Mouse (Mus musculus) embryo, embryonic 11 days (tissue): ENCODE data around the gene Chid1.
"Not testable (repeated sequence)": the region's sequence is repeated elsewhere in the genome, so short reads cannot be mapped to it uniquely, and the experiment has no call there.

Source experiments
- DNase-seq: peaks from one replicate; pipeline ENCODE4 v3.0.0-alpha.2; 2015

The Chid1 gene

DNA sequence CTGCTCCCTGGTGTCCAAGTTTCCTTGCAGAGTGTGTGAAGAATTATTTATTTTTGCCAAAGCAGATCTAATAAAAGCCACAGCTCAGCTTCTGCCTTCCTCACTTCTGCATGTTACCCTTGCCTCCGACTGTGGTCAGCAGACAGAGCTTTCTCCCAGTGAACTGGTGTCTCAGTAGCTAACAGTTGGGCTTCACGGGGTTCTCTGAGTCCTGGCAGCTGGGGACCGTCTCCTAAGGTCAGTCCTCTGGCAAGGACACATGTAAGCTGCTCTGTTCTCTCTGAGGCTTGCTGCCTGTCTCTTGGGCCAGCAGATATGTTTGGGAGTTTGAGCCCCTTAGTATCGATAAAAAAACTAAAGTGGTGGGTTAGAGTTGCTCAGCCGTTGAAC is 79.7 kb downstream of the Chid1 start:
- DNase-seq = no peak

GRCm38 (mm10) chr7:141459301-141459711 is 80.4 kb downstream of the Chid1 start:
- DNase-seq = no peak

DNA sequence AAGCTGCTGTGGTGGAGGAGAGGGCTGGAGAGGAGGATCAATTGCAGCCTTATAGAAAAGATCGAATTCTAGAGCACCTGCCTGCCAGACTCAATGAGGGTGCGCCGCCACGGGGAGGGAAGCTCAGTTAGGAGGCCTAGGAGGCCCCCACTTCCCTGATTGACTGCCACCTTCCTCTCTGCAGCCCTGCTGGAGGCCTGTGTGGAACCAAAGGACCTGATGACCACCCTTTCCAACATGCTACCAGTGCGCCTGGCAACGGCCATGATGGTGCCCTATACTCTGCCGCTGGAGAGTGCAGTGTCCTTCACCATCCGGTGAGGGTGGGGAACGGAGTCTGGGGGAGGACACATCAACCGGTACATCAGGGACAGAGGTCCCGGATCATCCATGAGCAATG is 81.0 kb downstream of the Chid1 start:
- DNase-seq = no peak

GRCm38 (mm10) chr7:141457986-141458660 is 81.5 kb downstream of the Chid1 start:
- peak; percentile 60 for DNase-seq

GRCm38 (mm10) chr7:141457236-141457635 is 82.4 kb downstream of the Chid1 start:
- no peak for DNase-seq

DNA sequence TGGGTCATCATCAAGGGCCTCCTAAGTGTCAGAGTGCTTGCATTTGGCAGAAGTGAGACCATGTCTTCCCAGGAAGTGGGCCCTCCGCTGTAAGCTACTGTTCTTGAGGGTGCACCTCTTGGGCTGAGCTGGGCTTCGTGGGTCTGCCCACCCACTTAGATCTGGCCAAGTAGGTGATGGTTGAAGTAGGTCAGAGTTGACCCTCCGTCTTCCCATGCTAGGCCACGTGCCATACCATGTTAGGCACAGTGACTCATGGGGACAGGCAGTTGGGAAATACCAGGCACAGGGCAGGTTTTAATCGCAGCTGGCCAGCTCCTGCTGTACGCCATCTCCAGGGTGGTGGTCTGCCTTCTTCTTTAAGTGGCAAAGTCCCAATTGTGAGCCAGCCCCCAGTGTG is 82.9 kb downstream of the Chid1 start:
- no peak for DNase-seq

DNA sequence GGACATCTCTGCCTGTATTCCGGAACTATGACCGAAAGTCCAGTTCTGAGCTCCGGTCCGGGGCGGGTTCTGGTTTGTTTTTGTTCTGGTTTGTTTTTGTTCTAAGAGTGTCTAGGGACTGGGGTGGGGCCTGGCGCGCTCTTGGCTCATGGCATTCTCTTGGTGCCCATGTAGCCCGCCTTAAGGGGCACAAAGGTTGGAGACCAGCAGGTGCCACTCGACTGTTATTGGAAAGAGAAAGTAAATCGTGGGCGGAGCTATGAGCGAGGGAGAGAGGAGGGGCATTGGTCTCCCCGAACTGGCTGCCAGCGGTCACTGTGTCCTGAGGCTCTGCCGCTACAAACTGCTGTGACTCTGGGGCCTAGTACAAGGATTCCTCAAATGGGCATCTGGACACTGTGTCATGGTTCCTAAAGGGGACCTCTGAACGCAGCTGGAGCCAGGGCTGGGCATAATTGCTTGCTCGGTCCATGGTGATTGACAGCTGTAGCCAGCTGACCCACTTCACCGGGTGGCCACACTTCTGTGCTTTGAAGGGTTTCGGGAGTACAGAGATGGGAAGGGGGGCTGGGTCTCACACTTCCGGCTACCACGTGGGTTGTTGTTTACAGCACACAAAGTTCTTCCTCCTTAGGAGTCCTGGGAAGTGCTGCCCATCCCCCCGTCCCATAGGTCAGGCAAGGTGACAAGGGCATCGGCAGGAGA is 83.9 kb downstream of the Chid1 start:
- peak; percentile 66 for DNase-seq

GRCm38 (mm10) chr7:141454967-141455551 is 84.6 kb downstream of the Chid1 start, which contains the start of gene Pnpla2:
Pnpla2 (plus strand) TSS chr7:141455198.
- peak; percentile 94 for DNase-seq

GRCm38 (mm10) chr7:141453636-141454035 is 86.0 kb downstream of the Chid1 start:
- DNase-seq = no peak

DNA sequence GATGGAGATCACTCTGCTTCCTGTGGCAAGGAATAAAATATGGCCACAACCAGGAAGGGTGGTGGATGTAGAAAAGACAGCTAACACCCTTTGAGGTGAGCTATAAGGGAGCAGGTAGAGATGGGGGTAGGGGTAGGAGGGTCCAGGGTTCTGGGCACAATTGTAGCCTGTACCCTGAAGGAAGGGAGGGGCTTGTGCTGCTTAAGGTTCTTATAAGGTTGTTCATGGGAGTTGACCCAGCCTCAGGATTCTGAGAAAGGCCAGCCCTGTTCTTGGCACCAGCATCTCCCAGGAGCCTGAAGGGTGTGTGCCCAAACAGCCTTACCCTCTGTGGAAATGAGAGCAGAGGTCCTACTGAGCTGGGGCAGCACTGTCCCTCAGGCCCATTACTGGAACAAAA is 87.7 kb downstream of the Chid1 start:
- DNase-seq = no peak

DNA sequence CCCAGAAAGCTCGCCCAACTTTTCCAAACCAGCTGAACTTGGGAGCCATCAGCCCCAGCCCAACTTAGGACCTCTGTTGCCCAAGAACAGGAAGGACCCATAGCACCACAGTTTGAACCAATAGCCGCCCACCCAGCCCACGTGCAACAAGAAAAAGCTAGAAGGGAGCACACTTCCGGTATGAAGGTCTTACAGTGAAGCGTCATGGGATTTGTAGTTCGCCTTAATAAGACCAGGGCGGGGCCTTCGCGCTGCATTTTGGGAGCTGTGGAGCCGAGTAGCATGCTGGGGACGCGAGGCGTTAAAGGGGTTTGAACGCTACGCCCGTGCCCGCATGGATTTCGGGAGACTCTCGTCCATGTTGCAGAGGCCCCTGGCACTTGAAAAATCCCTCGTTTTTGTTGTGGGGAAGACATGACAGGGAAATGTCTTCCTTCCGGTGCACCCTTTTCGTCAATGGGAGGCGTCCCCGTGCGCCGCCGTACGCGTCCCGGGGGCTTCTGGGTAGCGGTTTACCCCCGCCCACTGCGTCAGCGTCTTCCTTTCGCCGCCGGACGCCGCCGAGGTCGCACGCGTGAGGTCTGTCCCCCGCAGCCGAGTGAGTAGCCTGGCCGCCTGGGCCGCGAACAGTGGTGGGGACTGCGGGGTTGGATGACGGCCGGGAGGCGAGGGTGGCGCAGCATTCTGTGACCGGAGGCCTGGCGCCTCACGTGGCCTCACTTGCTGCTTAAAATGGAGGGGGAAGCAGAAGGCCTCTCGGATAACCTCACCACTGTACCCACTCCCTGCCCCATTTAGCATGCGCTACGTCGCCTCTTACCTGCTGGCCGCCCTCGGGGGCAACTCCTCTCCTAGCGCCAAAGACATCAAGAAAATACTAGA is 92.3 kb downstream of the Chid1 start, which contains the start of gene Rplp2:
Gene Rplp2 (plus strand): TSS at position 261 of the 882 bp plus-strand sequence.
- peak; percentile 96 for DNase-seq

- not testable (repeated sequence) for DNase-seq
Measured at GRCm38 (mm10) chr7:141446374-141446773, 93.3 kb downstream of the Chid1 start.

DNA sequence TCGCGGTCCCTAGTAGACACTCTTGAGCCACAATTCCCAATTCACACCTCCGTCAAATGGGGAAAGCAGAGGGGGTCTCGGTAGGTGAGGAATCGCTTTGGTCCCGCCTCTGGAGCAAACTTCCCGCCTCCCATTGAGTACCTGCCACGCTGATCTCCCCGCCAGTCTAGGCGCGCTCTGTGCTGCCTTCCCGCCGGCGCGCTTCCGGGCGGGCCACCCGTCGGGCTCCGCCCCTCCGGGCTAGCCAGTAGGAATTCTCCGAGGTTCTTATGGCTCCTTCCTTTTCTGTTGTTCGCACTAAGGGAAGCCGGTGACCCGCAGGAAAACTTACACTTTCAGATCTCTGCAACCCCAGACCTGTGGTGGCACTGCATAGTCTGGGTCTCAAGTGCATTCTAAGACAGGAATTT is 95.8 kb downstream of the Chid1 start, which contains the start of gene Pidd1:
Gene Pidd1 (minus strand): TSS at position 198 of the 410 bp plus-strand sequence.
- DNase-seq = peak; percentile 93
